Mouse (Mus musculus) liver, postnatal 0 days (tissue): Measurements from ENCODE around the gene Abraxas2. TPM values are rescaled to one million over a fixed set of nuclear protein-coding genes. Genes with fewer than 3 reads are reported as not detected.

ENCODE experiments used
- ATAC-seq: fragments of 200-750 bp; cut with Nextera tagmentation; 2 replicates; pipeline ENCODE4 v1.8.0; 2017; ENCODE audit warnings: mild to moderate bottlenecking, moderate library complexity
- DNase-seq: peaks from one replicate; pipeline ENCODE4 v3.0.0-alpha.2; 2016
- H3K27ac ChIP-seq: fragments of 300-500 bp; sonication (generic); 2 replicates; pipeline ENCODE4 v1.5.1; 2014; ENCODE audit warnings: antibody characterized with exemption, moderate library complexity, mild to moderate bottlenecking, low read depth
- H3K27me3 ChIP-seq: fragments of 300-500 bp; sonication (generic); 2 replicates; pipeline ENCODE4 v1.6.1; 2014; ENCODE audit warnings: low read length, control low read depth, mixed read lengths; ENCODE audit not compliant: insufficient read depth
- H3K36me3 ChIP-seq: fragments of 300-500 bp; sonication (generic); replicated peaks from 2 replicates; pipeline ENCODE4 v1.6.1; 2014; ENCODE audit warnings: mild to moderate bottlenecking, control low read depth, low read length, moderate library complexity, mixed read lengths; ENCODE audit not compliant: insufficient read depth
- H3K4me1 ChIP-seq: fragments of 300-500 bp; sonication (generic); 2 replicates; pipeline ENCODE4 v1.6.1; 2014; ENCODE audit warnings: antibody characterized with exemption, mild to moderate bottlenecking, control low read depth; ENCODE audit not compliant: insufficient read depth
- H3K4me2 ChIP-seq: fragments of 300-500 bp; sonication (generic); 2 replicates; pipeline ENCODE4 v1.6.1; 2014; ENCODE audit warnings: low read depth, mild to moderate bottlenecking, low read length, moderate library complexity, mixed read lengths
- H3K4me3 ChIP-seq: fragments of 300-500 bp; sonication (generic); 2 replicates; pipeline ENCODE4 v1.5.1; 2014; ENCODE audit warnings: low read depth, low read length
- H3K9ac ChIP-seq: fragments of 300-500 bp; sonication (generic); replicated peaks from 2 replicates; pipeline ENCODE4 v1.6.1; 2014; ENCODE audit warnings: mild to moderate bottlenecking, moderate library complexity
- H3K9me3 ChIP-seq: fragments of 300-500 bp; sonication (generic); 2 replicates; pipeline ENCODE4 v1.6.1; 2016; ENCODE audit warnings: mild to moderate bottlenecking, control low read depth, low read length, mixed read lengths
- CTCF ChIP-seq: sonication (generic); IDR thresholded peaks from 2 replicates; pipeline ENCODE4 v1.5.1; 2016; ENCODE audit warnings: antibody characterized with exemption, low read depth
- EP300 ChIP-seq: IDR thresholded peaks from 2 replicates; pipeline ENCODE4 v1.6.1; 2016; ENCODE audit warnings: antibody characterized with exemption, low read depth, mild to moderate bottlenecking
- WGBS: fragments of 180-500 bp; shearing (Covaris S2); extraction: QIAGEN DNeasy Blood & Tissue Kit; methylation state at CpG from one replicate; pipeline ENCODE4 v1.1.7; 2014; ENCODE audit not compliant: insufficient replicate concordance; 5-methylcytosine and 5-hydroxymethylcytosine counted together
- polyA plus RNA-seq: library from polyadenylated mRNA; unstranded; fragments of >200 nt; fragmentation: Nextera tagmentation; extraction: Ambion mirVana; gene quantifications from 2 replicates; pipeline ENCODE4 v1.2.1, GENCODE M21; 2015

Abraxas2 gene
- polyA plus RNA-seq, 1 experiment from 2014 or later, result 15.5 TPM

- Histone ChIP-seq H3K9me3 (no peaks in the 10 kb centered on the region), H3K4me1 (no peaks in the 10 kb centered on the region), H3K9ac (no peak overlapping the region), H3K4me3 (no peak overlapping the region), H3K4me2 (no peak overlapping the region), H3K27me3 (no peaks in the 10 kb centered on the region), H3K27ac (no peak overlapping the region), H3K36me3 (no peaks in the 10 kb centered on the region)
- DNase-seq (peak; percentile 50), ATAC-seq (no peak)
- WGBS, result 79% methylated on average over 2 of the region's 2 CpGs
- TF ChIP-seq EP300, result no peak
- TF ChIP-seq CTCF, result peak; percentile 83
Measured at GRCm38 (mm10) chr7:132898234-132898633, 39.2 kb downstream of the Abraxas2 start.

- H3K4me3 ChIP-seq, result no peak overlapping the region
- no peak for ATAC-seq
- H3K9ac ChIP-seq, result no peak overlapping the region
- DNase-seq, result no peak
- H3K27ac ChIP-seq, result no peak overlapping the region
- H3K9me3 ChIP-seq, result no peaks in the 10 kb centered on the region
- no peak overlapping the region for H3K4me2 ChIP-seq
- TF ChIP-seq EP300 (no peak), CTCF (no peak)
- H3K27me3 ChIP-seq, result no peaks in the 10 kb centered on the region
- WGBS, result 49% methylated on average over 2 of the region's 2 CpGs
- no peaks in the 10 kb centered on the region for H3K4me1 ChIP-seq
- H3K36me3 ChIP-seq, result no peaks in the 10 kb centered on the region
Measured at GRCm38 (mm10) chr7:132900826-132901531, 42.0 kb downstream of the Abraxas2 start.

- no peak for ATAC-seq
Measured at GRCm38 (mm10) chr7:132903796-132904195, 44.8 kb downstream of the Abraxas2 start.

GRCm38 (mm10) chr7:132921971-132922370 lies 62.9 kb downstream of the Abraxas2 start:
- H3K4me1 ChIP-seq, result no peaks in the 10 kb centered on the region
- H3K4me3 ChIP-seq, result no peak overlapping the region
- ATAC-seq (no peak), DNase-seq (no peak)
- WGBS, result 47% methylated on average over 3 of the region's 3 CpGs
- no peaks in the 10 kb centered on the region for H3K27me3 ChIP-seq
- H3K9me3 ChIP-seq, result 0 out of 2 replicates have a peak, but pooled peaks cover 2% of the 10 kb centered on the region
- H3K4me2 ChIP-seq, result no peak overlapping the region
- TF ChIP-seq EP300 (no peak), CTCF (no peak)
- no peak overlapping the region for H3K27ac ChIP-seq
- no peaks in the 10 kb centered on the region for H3K36me3 ChIP-seq
- no peak overlapping the region for H3K9ac ChIP-seq

More at GRCm38 (mm10) chr7:132903796-132904195, 44.8 kb downstream of the Abraxas2 start:
- H3K27me3 ChIP-seq, result no peaks in the 10 kb centered on the region
- no peak overlapping the region for H3K4me3 ChIP-seq
- H3K36me3 ChIP-seq, result no peaks in the 10 kb centered on the region
- no peak for DNase-seq
- no peak overlapping the region for H3K4me2 ChIP-seq
- TF ChIP-seq EP300, result no peak
- 0 out of 2 replicates have a peak, but pooled peaks have one; percentile 17 for TF ChIP-seq CTCF
- no peak overlapping the region for H3K9ac ChIP-seq
- no peaks in the 10 kb centered on the region for H3K4me1 ChIP-seq
- 57% methylated on average over 3 of the region's 3 CpGs for WGBS
- no peaks in the 10 kb centered on the region for H3K9me3 ChIP-seq
- no peak overlapping the region for H3K27ac ChIP-seq

GRCm38 (mm10) chr7:132925227-132925626 lies 66.2 kb downstream of the Abraxas2 start:
- H3K36me3 ChIP-seq, result no peaks in the 10 kb centered on the region
- peak; percentile 56 for ATAC-seq
- H3K4me3 ChIP-seq, result no peak overlapping the region
- WGBS, result 58% methylated on average over 2 of the region's 2 CpGs
- H3K27me3 ChIP-seq, result no peaks in the 10 kb centered on the region
- no peak for DNase-seq
- H3K27ac ChIP-seq, result no peak overlapping the region
- H3K9ac ChIP-seq, result no peak overlapping the region
- TF ChIP-seq CTCF (no peak), EP300 (no peak)
- no peak overlapping the region for H3K4me2 ChIP-seq
- no peaks in the 10 kb centered on the region for H3K9me3 ChIP-seq
- H3K4me1 ChIP-seq, result peaks cover 3% of the 10 kb centered on the region

GRCm38 (mm10) chr7:132927201-132927600 lies 68.2 kb downstream of the Abraxas2 start:
- Histone ChIP-seq H3K4me3 (no peak overlapping the region), H3K9me3 (no peaks in the 10 kb centered on the region), H3K36me3 (no peaks in the 10 kb centered on the region), H3K27me3 (no peaks in the 10 kb centered on the region), H3K4me2 (no peak overlapping the region), H3K4me1 (peaks cover 6% of the 10 kb centered on the region), H3K27ac (no peak overlapping the region), H3K9ac (no peak overlapping the region)
- 51% methylated on average over 3 of the region's 3 CpGs for WGBS
- no peak for DNase-seq
- ATAC-seq, result no peak
- no peak for TF ChIP-seq CTCF
- no peak for TF ChIP-seq EP300
